Mouse (Mus musculus): ENCODE data around the gene Orc2.

DNA sequence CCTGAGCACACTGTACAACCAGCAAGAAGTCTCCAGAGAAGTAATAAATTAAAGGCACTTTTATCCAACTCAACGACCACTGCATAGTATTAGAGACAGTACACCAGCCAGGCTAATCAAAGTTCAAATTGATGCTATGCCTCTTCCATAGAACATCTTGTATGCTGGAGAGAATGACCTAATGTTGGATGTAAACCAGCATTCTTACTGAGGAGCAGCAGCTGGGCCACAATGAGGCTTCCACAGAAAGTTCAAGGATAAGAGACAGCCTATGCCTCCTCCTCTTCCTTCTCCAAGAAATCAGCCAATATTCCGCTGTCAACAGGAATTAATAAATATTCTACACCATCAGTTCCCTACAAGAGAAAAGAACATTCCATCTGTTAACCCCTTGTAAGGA lies 41.0 kb downstream of the Orc2 start:
- no peak for TF ChIP-seq CTCF (IDR thresholded peaks at IDR 0.05; ENCODE audit: borderline replicate concordance, insufficient read depth, low read length)
- TF ChIP-seq POLR2A (IDR thresholded peaks at IDR 0.05; ENCODE audit: low read depth, low read length): no peak
